Mouse (Mus musculus) embryonic fibroblast, embryonic 13.5 days (primary cell): Measurements from ENCODE around the gene Prdm1. TPM values are rescaled to one million over a fixed set of nuclear protein-coding genes. Genes with fewer than 3 reads are reported as not detected.
A peak's percentile ranks its signal among the peaks of the same experiment; 100 is the strongest.

Experiments used
- H3K27ac ChIP-seq: 2 replicates; pipeline ENCODE4 v1.5.1; 2012; ENCODE audit warnings: low read length, control low read depth, inconsistent platforms; ENCODE audit not compliant: insufficient read depth
- H3K4me1 ChIP-seq: 2 replicates; pipeline ENCODE4 v1.6.1; 2011; ENCODE audit warnings: low read length; ENCODE audit not compliant: control insufficient read depth, insufficient read depth
- H3K4me3 ChIP-seq: 2 replicates; pipeline ENCODE4 v1.5.1; 2011; ENCODE audit warnings: mild to moderate bottlenecking, control low read depth, low read length; ENCODE audit not compliant: insufficient read depth
- CTCF ChIP-seq: IDR thresholded peaks from 2 replicates; pipeline ENCODE4 v1.5.1; 2011; ENCODE audit warnings: mild to moderate bottlenecking, control low read depth, low read length, moderate library complexity, borderline replicate concordance; ENCODE audit not compliant: insufficient read depth
- POLR2A ChIP-seq: IDR thresholded peaks from 2 replicates; pipeline ENCODE4 v1.6.1; 2011; ENCODE audit warnings: low read depth, mild to moderate bottlenecking, control low read depth, low read length, moderate library complexity
- polyA plus RNA-seq: library from polyadenylated mRNA; stranded (reverse); fragments of >200 nt; gene quantifications from 2 replicates; pipeline ENCODE4 v1.2.4, GENCODE M21; 2011; ENCODE audit warnings: low read depth; ENCODE audit not compliant: missing spikeins, insufficient read length

Gene Prdm1
- 2.8 TPM in 2 replicates for polyA plus RNA-seq

GRCm38 (mm10) chr10:44528291-44529082 is at the start of gene Prdm1:
Gene Prdm1, minus strand, starts transcription at chr10:44528501.
- TF ChIP-seq POLR2A (no peak), CTCF (no peak)
- Histone ChIP-seq H3K4me3 (peak within 1 kb of the TSS; percentile 79), H3K4me1 (no peaks in the 10 kb centered on the region; the same call in none of the 2 replicates), H3K27ac (no peak within 1 kb of the TSS)

- no peak for TF ChIP-seq CTCF
- no peak for TF ChIP-seq POLR2A
- H3K4me1 ChIP-seq: no peaks in the 10 kb centered on the region
- H3K27ac ChIP-seq: no peak overlapping the region
- no peak overlapping the region for H3K4me3 ChIP-seq
Measured at GRCm38 (mm10) chr10:44565971-44566370, 37.7 kb upstream of the Prdm1 start.

GRCm38 (mm10) chr10:44565109-44565508 is 36.8 kb upstream of the Prdm1 start:
- Histone ChIP-seq H3K4me1 (no peaks in the 10 kb centered on the region), H3K4me3 (no peak overlapping the region), H3K27ac (peak overlapping the region; percentile 40; the same call in 1 of the 2 replicates)
- TF ChIP-seq CTCF (no peak), POLR2A (no peak)

- TF ChIP-seq CTCF: no peak
- TF ChIP-seq POLR2A: no peak
- Histone ChIP-seq H3K27ac (no peak overlapping the region), H3K4me1 (no peaks in the 10 kb centered on the region), H3K4me3 (no peak overlapping the region)
Measured at GRCm38 (mm10) chr10:44556845-44557244, 28.5 kb upstream of the Prdm1 start.

- H3K27ac ChIP-seq: no peak overlapping the region
- H3K4me1 ChIP-seq: no peaks in the 10 kb centered on the region
- TF ChIP-seq CTCF (no peak), POLR2A (no peak)
- H3K4me3 ChIP-seq: no peak overlapping the region
Measured at GRCm38 (mm10) chr10:44555317-44555716, 27.0 kb upstream of the Prdm1 start.

- TF ChIP-seq POLR2A: no peak
- TF ChIP-seq CTCF: no peak
Measured at GRCm38 (mm10) chr10:44553648-44554047, 25.3 kb upstream of the Prdm1 start.

GRCm38 (mm10) chr10:44539033-44539578 is 10.8 kb upstream of the Prdm1 start:
- TF ChIP-seq POLR2A: no peak
- TF ChIP-seq CTCF: no peak

More at GRCm38 (mm10) chr10:44553648-44554047, 25.3 kb upstream of the Prdm1 start:
- H3K27ac ChIP-seq: no peak overlapping the region
- H3K4me3 ChIP-seq: no peak overlapping the region
- H3K4me1 ChIP-seq: no peaks in the 10 kb centered on the region

GRCm38 (mm10) chr10:44538137-44538536 is 9.8 kb upstream of the Prdm1 start:
- Histone ChIP-seq H3K4me1 (no peaks in the 10 kb centered on the region), H3K4me3 (no peak overlapping the region), H3K27ac (no peak overlapping the region)
- TF ChIP-seq CTCF: no peak
- TF ChIP-seq POLR2A: no peak

More at GRCm38 (mm10) chr10:44539033-44539578, 10.8 kb upstream of the Prdm1 start:
- no peak overlapping the region for H3K4me3 ChIP-seq
- H3K4me1 ChIP-seq: no peaks in the 10 kb centered on the region
- H3K27ac ChIP-seq: no peak overlapping the region

- H3K4me1 ChIP-seq: no peaks in the 10 kb centered on the region; the same call in none of the 2 replicates
- H3K4me3 ChIP-seq: peak overlapping the region; percentile 79
- no peak for TF ChIP-seq POLR2A
- TF ChIP-seq CTCF: no peak
- H3K27ac ChIP-seq: no peak overlapping the region
Measured at GRCm38 (mm10) chr10:44530067-44530360, 1.7 kb upstream of the Prdm1 start.

GRCm38 (mm10) chr10:44529218-44530066 is 1.1 kb upstream of the Prdm1 start:
- no peak overlapping the region for H3K27ac ChIP-seq
- TF ChIP-seq CTCF: no peak
- TF ChIP-seq POLR2A: peak; percentile 68; the same call in 1 of the 2 replicates
- H3K4me1 ChIP-seq: no peaks in the 10 kb centered on the region; the same call in none of the 2 replicates
- peak overlapping the region; percentile 79 for H3K4me3 ChIP-seq

- H3K27ac ChIP-seq: no peak overlapping the region
- no peaks in the 10 kb centered on the region; the same call in none of the 2 replicates for H3K4me1 ChIP-seq
- H3K4me3 ChIP-seq: no peak overlapping the region
- no peak for TF ChIP-seq CTCF
- TF ChIP-seq POLR2A: no peak
Measured at GRCm38 (mm10) chr10:44527651-44528050, 650 bp downstream of the Prdm1 start.
